In genomic region chr4:130267069-130267468, GRCm38 (mm10) we compare ENCODE assay signal across 1 mouse cellular context.
TF ChIP-seq lines count a peak whose summit lies in the region.

No protein-coding gene starts in this region.

TF ChIP-seq in CH12.LX, 34 proteins besides CTCF, POLR2A, EP300 and RAD21 (continued from another document):
- no peak for TF ChIP-seq CHD1 (IDR thresholded peaks at IDR 0.05; ENCODE audit: low read depth, low read length)
- no peak for TF ChIP-seq MAX (IDR thresholded peaks at IDR 0.05; ENCODE audit: low read length)
- no peak for TF ChIP-seq KAT2A (IDR thresholded peaks at IDR 0.05; ENCODE audit: insufficient replicate concordance, low read length)
